Mouse (Mus musculus) liver, embryonic 12.5 days (tissue): Measurements from ENCODE around the gene Ywhab. TPM values are rescaled to one million over a fixed set of nuclear protein-coding genes. Genes with fewer than 3 reads are reported as not detected.

ENCODE experiments used
- ATAC-seq: fragments of 200-750 bp; cut with Nextera tagmentation; 2 replicates; pipeline ENCODE4 v1.8.0; 2017; ENCODE audit warnings: moderate number of reproducible peaks, mild to moderate bottlenecking, moderate library complexity
- H3K27ac ChIP-seq: fragments of 300-500 bp; sonication (generic); 2 replicates; pipeline ENCODE4 v1.5.1; 2016; ENCODE audit warnings: mild to moderate bottlenecking
- H3K27me3 ChIP-seq: fragments of 300-500 bp; sonication (generic); replicated peaks from 2 replicates; pipeline ENCODE4 v1.6.1; 2016; ENCODE audit warnings: mild to moderate bottlenecking, moderate library complexity
- H3K36me3 ChIP-seq: fragments of 300-500 bp; sonication (generic); 2 replicates; pipeline ENCODE4 v1.6.1; 2016; ENCODE audit warnings: mild to moderate bottlenecking, moderate library complexity
- H3K4me1 ChIP-seq: fragments of 300-500 bp; sonication (generic); 2 replicates; pipeline ENCODE4 v1.6.1; 2016
- H3K4me2 ChIP-seq: fragments of 300-500 bp; sonication (generic); 2 replicates; pipeline ENCODE4 v1.6.1; 2016; ENCODE audit warnings: mild to moderate bottlenecking, moderate library complexity
- H3K4me3 ChIP-seq: fragments of 300-500 bp; sonication (generic); 2 replicates; pipeline ENCODE4 v1.5.1; 2016; ENCODE audit warnings: mild to moderate bottlenecking, moderate library complexity
- H3K9ac ChIP-seq: fragments of 300-500 bp; sonication (generic); 2 replicates; pipeline ENCODE4 v1.6.1; 2016; ENCODE audit warnings: mild to moderate bottlenecking, moderate library complexity
- H3K9me3 ChIP-seq: fragments of 300-500 bp; sonication (generic); replicated peaks from 2 replicates; pipeline ENCODE4 v1.6.1; 2016; ENCODE audit warnings: mild to moderate bottlenecking, moderate library complexity
- WGBS: fragments of 180-500 bp; shearing (Covaris S2); methylation state at CpG from one replicate; pipeline ENCODE4 v1.1.7; 2016; ENCODE audit not compliant: insufficient replicate concordance; 5-methylcytosine and 5-hydroxymethylcytosine counted together
- polyA plus RNA-seq: library from polyadenylated mRNA; unstranded; fragments of >200 nt; fragmentation: Nextera tagmentation; extraction: Ambion mirVana; gene quantifications from 2 replicates; pipeline ENCODE4 v1.2.1, GENCODE M21; 2016

Ywhab gene
- polyA plus RNA-seq, 1 experiment from 2014 or later = 161 TPM

GRCm38 (mm10) chr2:164047197-164047690 lies 52.5 kb downstream of the Ywhab start:
- Histone ChIP-seq H3K36me3 (peaks cover 14% of the 10 kb centered on the region), H3K4me1 (peaks cover 7% of the 10 kb centered on the region), H3K9me3 (no peaks in the 10 kb centered on the region), H3K4me2 (peak overlapping the region; percentile 70), H3K27ac (no peak overlapping the region), H3K27me3 (no peaks in the 10 kb centered on the region), H3K9ac (no peak overlapping the region), H3K4me3 (peak overlapping the region; percentile 42)
- 3% methylated on average over 15 of the region's 16 CpGs for WGBS
- ATAC-seq = peak; percentile 87

DNA sequence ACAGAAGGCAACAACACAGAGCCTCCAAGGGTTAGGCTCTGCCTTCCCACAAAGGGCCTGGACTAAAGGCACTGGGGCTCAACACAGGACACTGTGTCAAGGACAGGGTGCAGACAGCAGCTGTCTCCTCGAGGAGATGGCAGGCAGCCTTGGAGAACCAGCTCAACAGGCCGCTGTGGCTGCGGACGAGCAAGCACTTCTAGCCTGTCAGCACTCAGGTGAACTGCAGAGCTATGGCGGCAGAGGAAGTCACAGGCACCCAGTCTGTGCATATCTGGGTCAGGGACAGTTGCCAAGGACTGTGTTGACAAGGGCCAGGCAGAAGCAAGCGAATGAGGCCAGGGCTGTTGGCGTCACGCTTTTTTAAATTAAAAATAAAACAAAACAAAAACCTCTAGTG lies 59.0 kb downstream of the Ywhab start:
- H3K9ac ChIP-seq = no peak overlapping the region
- WGBS = 88% methylated on average over 8 of the region's 8 CpGs
- no peaks in the 10 kb centered on the region for H3K9me3 ChIP-seq
- peaks cover 75% of the 10 kb centered on the region for H3K36me3 ChIP-seq
- no peak overlapping the region for H3K4me2 ChIP-seq
- H3K27me3 ChIP-seq = no peaks in the 10 kb centered on the region
- no peaks in the 10 kb centered on the region for H3K4me1 ChIP-seq
- H3K27ac ChIP-seq = no peak overlapping the region
- ATAC-seq = no peak
- no peak overlapping the region for H3K4me3 ChIP-seq

GRCm38 (mm10) chr2:164054671-164055070 lies 59.9 kb downstream of the Ywhab start:
- H3K4me2 ChIP-seq = no peak overlapping the region
- no peaks in the 10 kb centered on the region for H3K4me1 ChIP-seq
- no peaks in the 10 kb centered on the region for H3K9me3 ChIP-seq
- no peak overlapping the region for H3K27ac ChIP-seq
- H3K4me3 ChIP-seq = no peak overlapping the region
- H3K27me3 ChIP-seq = no peaks in the 10 kb centered on the region
- H3K36me3 ChIP-seq = peaks cover 84% of the 10 kb centered on the region
- 84% methylated on average over 8 of the region's 8 CpGs for WGBS
- H3K9ac ChIP-seq = no peak overlapping the region
- ATAC-seq = no peak

- ATAC-seq = no peak
- H3K36me3 ChIP-seq = peaks cover 95% of the 10 kb centered on the region
- WGBS = 89% methylated on average over 8 of the region's 8 CpGs
- no peaks in the 10 kb centered on the region for H3K9me3 ChIP-seq
- no peak overlapping the region for H3K27ac ChIP-seq
- H3K4me3 ChIP-seq = no peak overlapping the region
- no peaks in the 10 kb centered on the region for H3K4me1 ChIP-seq
- no peak overlapping the region for H3K9ac ChIP-seq
- H3K27me3 ChIP-seq = no peaks in the 10 kb centered on the region
- no peak overlapping the region for H3K4me2 ChIP-seq
Observed at GRCm38 (mm10) chr2:164059634-164060235, 65.0 kb downstream of the Ywhab start.

Other genes starting within 250 kb of the Ywhab start
- 6.6 and 6.7 TPM in 2 replicates for gene Ada, start 244.7 kb upstream of the Ywhab start, polyA plus RNA-seq
- gene Ccn5, start 174.1 kb upstream of the Ywhab start, polyA plus RNA-seq = 0.14 and 0.15 TPM in 2 replicates
- not detected in 2 replicates for gene Kcnk15, start 141.3 kb upstream of the Ywhab start, polyA plus RNA-seq
- 0.07 and 0.11 TPM in 2 replicates for gene Rims4, start 76.3 kb upstream of the Ywhab start, polyA plus RNA-seq
- 0.17 and 0.31 TPM in 2 replicates for gene Pabpc1l, start 30.5 kb downstream of the Ywhab start, polyA plus RNA-seq
- 20.7 and 21.0 TPM in 2 replicates for gene Stk4, start 75.4 kb downstream of the Ywhab start, polyA plus RNA-seq
- gene Tomm34, start 76.2 kb downstream of the Ywhab start, polyA plus RNA-seq = 32.4 TPM in 2 replicates
- not detected in 2 replicates for gene Kcns1, start 176.2 kb downstream of the Ywhab start, polyA plus RNA-seq
- not detected in 2 replicates for gene Wfdc5, start 187.8 kb downstream of the Ywhab start, polyA plus RNA-seq
- gene Wfdc12, start 195.6 kb downstream of the Ywhab start, polyA plus RNA-seq = not detected in 2 replicates
- not detected in 2 replicates for gene Wfdc15a, start 205.2 kb downstream of the Ywhab start, polyA plus RNA-seq
- gene Wfdc15b, start 226.7 kb downstream of the Ywhab start, polyA plus RNA-seq = 0.30 TPM in 1 of 2 replicates, not detected in the other
- gene Svs2, start 243.5 kb downstream of the Ywhab start, polyA plus RNA-seq = not detected in 2 replicates